In genomic region chr17:28814529-28815097, GRCm38 (mm10) we compare ENCODE assay signal across 21 mouse cellular contexts. TPM values are rescaled to one million over a fixed set of nuclear protein-coding genes. Genes with fewer than 3 reads are reported as not detected.
A peak's percentile ranks its signal among the peaks of the same experiment; 100 is the strongest.
DNase-seq lines count a peak whose midpoint lies in the region; ATAC-seq lines count a peak whose summit lies in the region.
"Had no signal": no experiment of that assay in that cellular context is flagged by ENCODE, and none has a peak within 500 bp of the region (broad histone marks: within the 10 kb centered on the region; RNA-seq: fewer than 3 reads in every experiment).

No protein-coding gene starts in this region.

- no peaks in the 10 kb centered on the region for H3K27me3 ChIP-seq in heart, embryonic 13.5 days (replicated peaks)
- H3K27me3 ChIP-seq in kidney, embryonic 14.5 days (ENCODE audit: control insufficient read depth, insufficient read depth, low read length) = no peaks in the 10 kb centered on the region
- H3K27me3 ChIP-seq: forebrain, embryonic 12.5 days; neural tube, embryonic 12.5 days had no signal

- no peaks in the 10 kb centered on the region for H3K9me3 ChIP-seq in heart, embryonic 13.5 days
- H3K9me3 ChIP-seq in kidney, embryonic 14.5 days (ENCODE audit: control insufficient read depth, low read length) = no peaks in the 10 kb centered on the region
- H3K9me3 ChIP-seq: forebrain, embryonic 12.5 days; limb, embryonic 10.5 days; neural tube, embryonic 12.5 days had no signal

- peaks cover 24% of the 10 kb centered on the region for H3K4me1 ChIP-seq in heart, embryonic 13.5 days
- H3K4me1 ChIP-seq in kidney, embryonic 14.5 days (ENCODE audit: control insufficient read depth, insufficient read depth, low read length) = no peaks in the 10 kb centered on the region
- H3K4me1 ChIP-seq: forebrain, embryonic 12.5 days; limb, embryonic 10.5 days; neural tube, embryonic 12.5 days had no signal

- no peak for ATAC-seq in heart, embryonic 13.5 days (ENCODE audit: extremely low read depth, insufficient number of reproducible peaks, low FRiP score, low TSS enrichment)
- no peak for ATAC-seq in kidney, embryonic 14.5 days (ENCODE audit: low FRiP score, low TSS enrichment)
- ATAC-seq: midbrain, embryonic 16.5 days had no signal

- H3K4me2 ChIP-seq in heart, embryonic 13.5 days = no peak overlapping the region
- H3K4me2 ChIP-seq in kidney, embryonic 14.5 days (replicated peaks; ENCODE audit: low read depth, low read length) = no peak overlapping the region
- H3K4me2 ChIP-seq: forebrain, embryonic 12.5 days; neural tube, embryonic 12.5 days had no signal

- no peak for DNase-seq in heart, adult 9 months (ENCODE audit: low spot score in 2 of 2)
- DNase-seq in kidney, adult 8-10 months = peak; percentile 39 to 46
- peak; percentile 28 for DNase-seq in ES-CJ7 (ENCODE audit: low read depth, low spot score)
- DNase-seq in kidney, adult 9 months = peak; percentile 54
- no peak for DNase-seq in urinary bladder, postnatal 25 days (ENCODE audit: low spot score)
- no peak for DNase-seq in layer of hippocampus, adult 8-10 months (ENCODE audit: low spot score in 2 of 2)
- DNase-seq: adrenal gland, adult 8-10 months; cerebellum, postnatal 14 days; embryo, embryonic 11 days; gastrocnemius, postnatal 14 days; thymus, postnatal 25 days had no signal

- 84% methylated on average over 18 of the region's 18 CpGs for WGBS in heart, embryonic 13.5 days
- WGBS in kidney, embryonic 14.5 days = 86% methylated on average over 18 of the region's 18 CpGs

- no peak overlapping the region for H3K4me3 ChIP-seq in heart, embryonic 13.5 days
- H3K4me3 ChIP-seq in kidney, embryonic 14.5 days (ENCODE audit: low read length) = no peak overlapping the region
- H3K4me3 ChIP-seq: forebrain, embryonic 12.5 days; left cerebral cortex, adult 2 months; limb, embryonic 10.5 days; neural tube, embryonic 12.5 days had no signal

- peak overlapping the region; percentile 38 for H3K9ac ChIP-seq in heart, embryonic 13.5 days
- no peak overlapping the region for H3K9ac ChIP-seq in kidney, embryonic 14.5 days (ENCODE audit: low read depth, low read length)
- H3K9ac ChIP-seq: forebrain, embryonic 12.5 days; liver, embryonic 14.5 days; neural tube, embryonic 12.5 days had no signal

- peaks cover 94% of the 10 kb centered on the region for H3K36me3 ChIP-seq in heart, embryonic 13.5 days
- peaks cover 85% of the 10 kb centered on the region for H3K36me3 ChIP-seq in kidney, embryonic 14.5 days (ENCODE audit: control insufficient read depth, insufficient read depth, low read length)

- peak overlapping the region; percentile 85 for H3K27ac ChIP-seq in heart, embryonic 13.5 days (replicated peaks)
- H3K27ac ChIP-seq in kidney, embryonic 14.5 days (ENCODE audit: low read depth, low read length) = no peak overlapping the region
- H3K27ac ChIP-seq: forebrain, embryonic 12.5 days; left cerebral cortex, adult 2 months; limb, embryonic 10.5 days; liver, embryonic 14.5 days; neural tube, embryonic 12.5 days had no signal

RNA-seq across cellular contexts. Expression of gene Brpf3, which starts 13.7 kb away (rescaled TPM):
- 7.0 and 8.3 TPM in 2 replicates for polyA plus RNA-seq in heart, embryonic 13.5 days (2015; fragmentation: Nextera tagmentation; extraction: Ambion mirVana)
- 10.2 and 16.2 TPM in 2 replicates for polyA plus RNA-seq in kidney, embryonic 14.5 days (2014; fragmentation: Nextera tagmentation; extraction: Ambion mirVana)
- total RNA-seq in layer of hippocampus, adult 8-10 months (2022) = 10 to 100 TPM; 39.8 to 56.2 (median 50.5) TPM

RNA-seq across cellular contexts. Expression of gene Pnpla1, which starts 43.6 kb away (rescaled TPM):
- polyA plus RNA-seq in heart, embryonic 13.5 days (2015; fragmentation: Nextera tagmentation; extraction: Ambion mirVana) = not detected in 2 replicates
- polyA plus RNA-seq in kidney, embryonic 14.5 days (2014; fragmentation: Nextera tagmentation; extraction: Ambion mirVana) = not detected in 2 replicates
- under 1 TPM; 0.43 to 0.84 (median 0.70) TPM for total RNA-seq in layer of hippocampus, adult 8-10 months (2022)
- polyA plus RNA-seq: C2C12; forebrain, embryonic 12.5 days; midbrain, embryonic 16.5 days; neural tube, embryonic 12.5 days; spleen, adult 2 months had no signal

RNA-seq across cellular contexts. Expression of gene Mapk13, which starts 45.5 kb away (rescaled TPM):
- 4.3 and 7.1 TPM in 2 replicates for polyA plus RNA-seq in heart, embryonic 13.5 days (2015; fragmentation: Nextera tagmentation; extraction: Ambion mirVana)
- polyA plus RNA-seq in kidney, embryonic 14.5 days (2014; fragmentation: Nextera tagmentation; extraction: Ambion mirVana) = 31.5 and 44.6 TPM in 2 replicates
- total RNA-seq in layer of hippocampus, adult 8-10 months (2022) = 1 to 10 TPM; 1.0 to 3.5 (median 2.0) TPM
- polyA plus RNA-seq: C2C12 had no signal

Comparison
In these comparisons a context has a peak if more than half of its experiments do, and no peak if none do; other contexts are left out.
1. DNase-seq: peak in kidney, adult 8-10 months (2 of 2), ES-CJ7 (single experiment) and kidney, adult 9 months (single experiment); none in heart, adult 9 months (0 of 2), urinary bladder, postnatal 25 days (single experiment) and layer of hippocampus, adult 8-10 months (0 of 2).